Mouse (Mus musculus) intestine, embryonic 16.5 days (tissue): Measurements from ENCODE around the gene C130060K24Rik. TPM values are rescaled to one million over a fixed set of nuclear protein-coding genes. Genes with fewer than 3 reads are reported as not detected.
A peak's percentile ranks its signal among the peaks of the same experiment; 100 is the strongest.

Experiments
- ATAC-seq: fragments of 200-750 bp; cut with Nextera tagmentation; 2 replicates; pipeline ENCODE4 v1.8.0; 2017; ENCODE audit warnings: moderate TSS enrichment, moderate library complexity
- H3K27ac ChIP-seq: fragments of 300-500 bp; sonication (generic); 2 replicates; pipeline ENCODE4 v1.5.1; 2014; ENCODE audit warnings: mild to moderate bottlenecking, low read length
- H3K27me3 ChIP-seq: fragments of 300-500 bp; sonication (generic); replicated peaks from 2 replicates; pipeline ENCODE4 v1.6.1; 2014; ENCODE audit warnings: low read length, control low read depth, mixed read lengths; ENCODE audit not compliant: control insufficient read depth, insufficient read depth
- H3K36me3 ChIP-seq: fragments of 300-500 bp; sonication (generic); 2 replicates; pipeline ENCODE4 v1.6.1; 2014; ENCODE audit warnings: low read length, control low read depth; ENCODE audit not compliant: control insufficient read depth, insufficient read depth
- H3K4me1 ChIP-seq: fragments of 300-500 bp; sonication (generic); 2 replicates; pipeline ENCODE4 v1.6.1; 2014; ENCODE audit warnings: low read length, control low read depth, mixed read lengths; ENCODE audit not compliant: control insufficient read depth, insufficient read depth
- H3K4me2 ChIP-seq: fragments of 300-500 bp; sonication (generic); 2 replicates; pipeline ENCODE4 v1.6.1; 2014; ENCODE audit warnings: low read depth, low read length, control low read depth
- H3K4me3 ChIP-seq: fragments of 300-500 bp; sonication (generic); 2 replicates; pipeline ENCODE4 v1.5.1; 2014; ENCODE audit warnings: mild to moderate bottlenecking, low read length
- H3K9ac ChIP-seq: fragments of 300-500 bp; sonication (generic); 2 replicates; pipeline ENCODE4 v1.6.1; 2014; ENCODE audit warnings: low read depth, low read length
- H3K9me3 ChIP-seq: fragments of 300-500 bp; sonication (generic); 2 replicates; pipeline ENCODE4 v1.6.1; 2016; ENCODE audit warnings: low read length, control low read depth; ENCODE audit not compliant: control insufficient read depth
- WGBS: fragments of 180-500 bp; shearing (Covaris S2); extraction: QIAGEN DNeasy Blood & Tissue Kit; methylation state at CpG from one replicate; pipeline ENCODE4 v1.1.7; 2014; 5-methylcytosine and 5-hydroxymethylcytosine counted together
- polyA plus RNA-seq: library from polyadenylated mRNA; unstranded; fragments of >200 nt; fragmentation: Nextera tagmentation; extraction: Ambion mirVana; gene quantifications from 2 replicates; pipeline ENCODE4 v1.2.1, GENCODE M21; 2015

The C130060K24Rik gene
- polyA plus RNA-seq, 1 experiment from 2014 or later: not detected

DNA sequence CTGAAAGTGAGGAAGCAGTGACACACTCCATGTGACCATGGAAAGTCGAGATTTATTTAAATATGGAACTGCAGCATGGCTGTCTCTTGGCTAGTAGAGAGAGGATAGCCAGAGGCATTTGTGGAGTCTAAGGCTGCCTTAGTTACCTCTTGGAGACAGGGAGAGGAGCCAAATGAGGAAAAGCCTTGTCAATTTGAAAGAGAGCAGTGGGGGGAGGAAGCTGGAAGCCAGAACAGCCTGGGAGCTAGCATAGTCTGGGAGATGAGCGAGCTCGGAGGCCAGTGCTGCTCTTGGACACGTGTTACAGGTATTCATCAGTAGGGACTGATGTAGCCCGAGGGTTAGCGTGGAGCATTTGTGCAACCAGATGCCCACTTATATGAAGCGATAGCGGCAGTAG is 46.2 kb downstream of the C130060K24Rik start:
- ATAC-seq: no peak
- 67% methylated on average over 8 of the region's 8 CpGs for whole genome bisulfite sequencing
- no peaks in the 10 kb centered on the region for H3K36me3 ChIP-seq
- no peaks in the 10 kb centered on the region for H3K9me3 ChIP-seq
- no peak overlapping the region for H3K4me2 ChIP-seq
- H3K27ac ChIP-seq: no peak overlapping the region
- H3K27me3 ChIP-seq: no peaks in the 10 kb centered on the region
- H3K9ac ChIP-seq: no peak overlapping the region
- no peak overlapping the region for H3K4me3 ChIP-seq
- no peaks in the 10 kb centered on the region for H3K4me1 ChIP-seq

DNA sequence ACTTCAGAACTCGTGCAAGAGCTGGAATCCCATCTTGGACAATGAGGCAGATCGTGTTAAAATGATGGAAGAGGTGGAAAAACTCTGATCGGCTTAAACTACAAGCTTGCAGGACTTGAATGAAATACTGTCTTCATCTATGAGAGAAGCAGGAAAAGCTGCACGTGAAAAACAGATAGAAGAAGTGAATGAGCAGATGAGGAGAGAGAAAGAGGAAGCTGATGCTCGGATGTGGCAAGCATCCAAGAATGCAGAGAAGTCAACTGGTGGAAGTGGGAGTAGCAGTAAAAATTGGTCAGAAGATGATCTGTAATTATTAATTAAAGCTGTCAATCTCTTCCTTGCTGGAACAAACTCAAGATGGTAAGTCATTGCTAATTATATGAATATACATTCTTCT is 52.3 kb downstream of the C130060K24Rik start:
- Histone ChIP-seq H3K27me3 (no peaks in the 10 kb centered on the region), H3K4me1 (no peaks in the 10 kb centered on the region), H3K27ac (no peak overlapping the region), H3K9me3 (no peaks in the 10 kb centered on the region), H3K9ac (no peak overlapping the region), H3K36me3 (no peaks in the 10 kb centered on the region), H3K4me3 (no peak overlapping the region), H3K4me2 (no peak overlapping the region)
- WGBS: 81% methylated on average over 5 of the region's 5 CpGs
- no peak for ATAC-seq

DNA sequence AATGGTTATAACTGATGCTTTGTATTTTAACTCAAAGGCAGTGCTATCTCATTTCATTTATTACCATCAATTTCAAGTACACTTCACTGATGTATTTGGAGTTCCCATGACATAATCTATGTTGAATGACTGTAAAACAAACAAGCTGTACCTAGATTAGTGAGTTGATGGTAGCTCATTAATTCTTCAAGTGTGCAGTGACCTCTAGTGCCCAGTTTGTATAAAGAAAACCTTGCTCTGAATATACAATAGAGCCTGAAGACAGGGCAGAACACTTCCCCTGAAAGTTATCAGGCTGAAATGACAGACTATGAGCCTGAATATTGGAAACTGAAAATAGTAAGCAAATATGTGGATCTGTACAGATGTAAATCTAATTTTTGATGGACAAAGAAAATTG is 72.6 kb downstream of the C130060K24Rik start:
- Histone ChIP-seq H3K36me3 (no peaks in the 10 kb centered on the region), H3K4me1 (no peaks in the 10 kb centered on the region), H3K27me3 (no peaks in the 10 kb centered on the region), H3K4me2 (no peak overlapping the region), H3K9me3 (no peaks in the 10 kb centered on the region), H3K27ac (no peak overlapping the region), H3K9ac (no peak overlapping the region), H3K4me3 (no peak overlapping the region)
- ATAC-seq: peak; percentile 58; the same call in 1 of the 2 replicates

GRCm38 (mm10) chr6:65465294-65465693 is 84.4 kb downstream of the C130060K24Rik start:
- 100% methylated on average over 1 of the region's 1 CpGs for WGBS
- Histone ChIP-seq H3K27me3 (no peaks in the 10 kb centered on the region), H3K9ac (no peak overlapping the region), H3K9me3 (no peaks in the 10 kb centered on the region), H3K4me3 (no peak overlapping the region), H3K27ac (no peak overlapping the region), H3K36me3 (no peaks in the 10 kb centered on the region), H3K4me2 (no peak overlapping the region), H3K4me1 (no peaks in the 10 kb centered on the region)
- no peak for ATAC-seq

DNA sequence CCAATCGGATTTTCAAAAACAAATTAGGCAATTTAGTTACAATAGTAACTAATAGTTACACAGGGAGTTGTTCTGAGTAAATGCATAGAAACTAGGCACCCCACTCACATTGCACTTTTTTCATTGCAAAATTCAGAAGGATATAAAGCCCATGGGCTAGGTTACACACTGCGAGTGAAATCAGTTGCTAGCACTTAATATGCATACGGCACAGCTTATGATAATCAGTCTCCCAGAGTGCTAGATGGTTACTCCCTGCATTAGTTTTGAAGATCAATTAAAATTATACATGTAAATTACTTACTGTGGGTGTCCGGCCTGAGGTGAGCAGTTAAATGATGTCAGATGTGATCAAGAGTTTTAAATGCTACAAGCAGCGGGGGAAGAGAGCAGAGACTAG is 89.4 kb downstream of the C130060K24Rik start:
- Histone ChIP-seq H3K4me2 (no peak overlapping the region), H3K4me3 (no peak overlapping the region), H3K36me3 (no peaks in the 10 kb centered on the region), H3K27me3 (no peaks in the 10 kb centered on the region), H3K27ac (no peak overlapping the region), H3K4me1 (no peaks in the 10 kb centered on the region), H3K9me3 (no peaks in the 10 kb centered on the region), H3K9ac (no peak overlapping the region)
- no peak for ATAC-seq
- 81% methylated on average over 5 of the region's 5 CpGs for WGBS

- Histone ChIP-seq H3K4me1 (no peaks in the 10 kb centered on the region), H3K9me3 (no peaks in the 10 kb centered on the region), H3K27me3 (no peaks in the 10 kb centered on the region), H3K4me3 (no peak overlapping the region), H3K27ac (no peak overlapping the region), H3K9ac (no peak overlapping the region), H3K4me2 (no peak overlapping the region), H3K36me3 (no peaks in the 10 kb centered on the region)
- ATAC-seq: no peak
- 84% methylated on average over 7 of the region's 7 CpGs for WGBS
Observed at GRCm38 (mm10) chr6:65472455-65472854, 91.5 kb downstream of the C130060K24Rik start.

DNA sequence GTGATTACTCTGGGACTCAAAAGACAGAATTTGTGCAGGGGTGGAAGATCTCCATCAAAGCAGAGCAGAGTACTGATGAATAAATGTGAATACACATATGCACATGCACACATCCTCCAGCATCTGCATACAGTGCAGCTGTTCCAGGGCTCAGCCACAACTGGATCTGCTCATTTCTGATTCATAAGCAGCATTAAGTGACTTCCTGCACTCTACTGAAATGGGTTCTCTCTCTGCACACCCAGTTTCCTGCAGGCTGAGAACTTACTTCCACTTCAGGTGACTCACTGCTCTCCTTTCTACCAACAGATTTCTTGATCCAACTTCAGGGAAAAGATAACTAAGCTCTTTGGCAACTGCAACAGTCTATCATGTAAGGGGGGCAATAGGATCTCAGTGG is 117.9 kb downstream of the C130060K24Rik start:
- ATAC-seq: no peak
- H3K9ac ChIP-seq: no peak overlapping the region
- H3K9me3 ChIP-seq: no peaks in the 10 kb centered on the region
- H3K4me2 ChIP-seq: no peak overlapping the region
- H3K4me1 ChIP-seq: no peaks in the 10 kb centered on the region
- no peak overlapping the region for H3K27ac ChIP-seq
- no peaks in the 10 kb centered on the region for H3K27me3 ChIP-seq
- no peaks in the 10 kb centered on the region for H3K36me3 ChIP-seq
- H3K4me3 ChIP-seq: no peak overlapping the region

Other genes with a start within 250 kb of the C130060K24Rik start
- gene Hpgds, start 236.2 kb upstream of the C130060K24Rik start, polyA plus RNA-seq: 8.7 and 10.1 TPM in 2 replicates
- gene Tnip3, start 144.2 kb downstream of the C130060K24Rik start, polyA plus RNA-seq: 0.15 and 0.24 TPM in 2 replicates